ENCODE assay signal across 13 mouse cellular contexts in the genomic region with DNA sequence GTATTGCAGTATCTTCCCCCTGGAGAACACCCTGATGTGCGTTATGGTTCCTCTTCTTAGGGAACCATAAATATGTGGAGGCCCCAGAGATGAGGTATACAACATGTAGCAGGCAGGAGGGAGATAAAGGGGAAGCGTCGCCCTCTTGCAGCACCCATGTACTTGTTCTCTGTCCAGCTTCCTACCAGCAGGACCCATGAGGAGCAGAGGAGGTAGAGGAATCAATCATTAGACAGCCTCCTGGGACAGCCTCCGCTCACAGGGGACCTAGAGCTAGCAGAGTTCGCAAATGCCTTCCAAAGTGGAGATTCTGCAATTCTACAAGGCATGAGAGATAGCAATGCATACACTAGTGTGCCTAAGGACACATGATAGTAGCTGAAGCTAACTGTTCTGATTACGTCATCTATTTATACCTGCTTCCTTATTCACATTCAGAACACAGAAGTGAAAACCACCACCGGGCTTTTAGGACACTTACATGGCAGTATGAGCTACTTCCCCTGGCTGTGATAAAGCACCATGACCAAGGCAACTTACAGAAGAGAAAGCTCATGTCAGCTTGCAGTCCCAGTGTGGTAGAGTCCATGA.
DNase-seq lines count a peak whose midpoint lies in the region; ATAC-seq and TF ChIP-seq lines count a peak whose summit lies in the region.
"Had no signal": no experiment of that assay in that cellular context is flagged by ENCODE, and none has a peak within 500 bp of the region (broad histone marks: within the 10 kb centered on the region; RNA-seq: fewer than 3 reads in every experiment).

No protein-coding gene starts in this region.

- no peak for TF ChIP-seq POLR2A in myocyte (IDR thresholded peaks at IDR 0.05; ENCODE audit: insufficient read length, low read depth)

- H3K36me3 ChIP-seq in lung, postnatal 0 days (ENCODE audit: insufficient read depth, low read length), result no peaks in the 10 kb centered on the region
- no peaks in the 10 kb centered on the region for H3K36me3 ChIP-seq in myocyte (ENCODE audit: control insufficient read depth, insufficient read depth)
- H3K36me3 ChIP-seq: hindbrain, embryonic 12.5 days; stomach, embryonic 15.5 days had no signal

- TF ChIP-seq CTCF in lung, postnatal 0 days (IDR thresholded peaks at IDR 0.05), result no peak

- TF ChIP-seq EP300 in lung, postnatal 0 days (IDR thresholded peaks at IDR 0.05), result no peak

- H3K27ac ChIP-seq in lung, postnatal 0 days (ENCODE audit: low read length), result no peak overlapping the region
- H3K27ac ChIP-seq: forebrain, embryonic 13.5 days; hindbrain, embryonic 12.5 days; kidney, postnatal 0 days; stomach, embryonic 15.5 days had no signal

- no peaks in the 10 kb centered on the region for H3K79me2 ChIP-seq in myocyte (ENCODE audit: control insufficient read depth, insufficient read depth)

- H3K4me2 ChIP-seq in lung, postnatal 0 days (replicated peaks; ENCODE audit: low read depth, low read length), result no peak overlapping the region
- peak overlapping the region; percentile 61 for H3K4me2 ChIP-seq in myocyte (ENCODE audit: low read depth)
- H3K4me2 ChIP-seq: forebrain, embryonic 13.5 days; hindbrain, embryonic 12.5 days; stomach, embryonic 15.5 days had no signal

- 80% methylated on average over 7 of the region's 7 CpGs for WGBS in lung, postnatal 0 days

- no peak overlapping the region for H3K9ac ChIP-seq in lung, postnatal 0 days (replicated peaks; ENCODE audit: low read depth)
- H3K9ac ChIP-seq: forebrain, embryonic 13.5 days; hindbrain, embryonic 12.5 days; stomach, embryonic 15.5 days had no signal

- no peak overlapping the region for H3ac ChIP-seq in myocyte (ENCODE audit: control insufficient read depth, insufficient read length)

- H3K9me3 ChIP-seq in lung, postnatal 0 days (ENCODE audit: low read length), result no peaks in the 10 kb centered on the region
- H3K9me3 ChIP-seq: hindbrain, embryonic 12.5 days; stomach, embryonic 15.5 days had no signal

- no peak overlapping the region for H3K4me3 ChIP-seq in lung, postnatal 0 days (ENCODE audit: low read depth, low read length)
- no peak overlapping the region for H3K4me3 ChIP-seq in myocyte
- H3K4me3 ChIP-seq: forebrain, embryonic 13.5 days; hindbrain, embryonic 12.5 days; stomach, embryonic 15.5 days had no signal

- peak; percentile 21 to 45 for DNase-seq in heart, adult 18-20 months
- DNase-seq in heart, postnatal 25 days (ENCODE audit: low spot score), result no peak
- peak; percentile 60 for DNase-seq in lung, postnatal 0 days (ENCODE audit: low spot score)
- no peak for DNase-seq in lung, adult 18-20 months
- no peak for DNase-seq in adrenal gland, adult 2 months
- DNase-seq in kidney, adult 8-10 months, result no peak
- DNase-seq in thymus, postnatal 36 days, result no peak
- DNase-seq: gastrocnemius, postnatal 36 days had no signal

- no peaks in the 10 kb centered on the region for H3K27me3 ChIP-seq in lung, postnatal 0 days (replicated peaks; ENCODE audit: insufficient read depth, low read length)
- H3K27me3 ChIP-seq in myocyte (ENCODE audit: control insufficient read depth, insufficient read depth, insufficient read length), result no peaks in the 10 kb centered on the region
- H3K27me3 ChIP-seq: forebrain, embryonic 13.5 days; hindbrain, embryonic 12.5 days; stomach, embryonic 15.5 days had no signal

- H3K4me1 ChIP-seq in lung, postnatal 0 days (ENCODE audit: insufficient read depth, low read depth, low read length), result 0 out of 2 replicates have a peak, but pooled peaks cover 3% of the 10 kb centered on the region

- peak; percentile 23; the same call in 1 of the 2 replicates for ATAC-seq in lung, postnatal 0 days
- ATAC-seq: forebrain, embryonic 13.5 days had no signal

- intact Hi-C loops in heart, postnatal 25 days (cut with DNase I), result no loop called here

TF ChIP-seq in myocyte, 11 proteins besides CTCF, POLR2A, EP300 and RAD21:
- TF ChIP-seq MYOD1 (IDR thresholded peaks at IDR 0.05; ENCODE audit: control insufficient read depth in 1 of 3, insufficient read length in 2 of 3, low read depth in 2 of 3) (no peak), TCF12 (IDR thresholded peaks at IDR 0.05; ENCODE audit: insufficient read depth, poor library complexity, severe bottlenecking) (no peak)
TF ChIP-seq in myocyte: peak in this region for 0.

Comparison
In these comparisons a context has a peak if more than half of its experiments do, and no peak if none do; other contexts are left out.
1. DNase-seq: peak in heart, adult 18-20 months (2 of 2) and lung, postnatal 0 days (single experiment); none in heart, postnatal 25 days (single experiment), lung, adult 18-20 months (0 of 2), adrenal gland, adult 2 months (single experiment), kidney, adult 8-10 months (0 of 2) and thymus, postnatal 36 days (0 of 2).